Mouse (Mus musculus) left cerebral cortex, adult 8-10 months (tissue): ENCODE data around the gene Tmem206. TPM values are rescaled to one million over a fixed set of nuclear protein-coding genes. Genes with fewer than 3 reads are reported as not detected.

ENCODE experiments used
- DNase-seq, 2 experiments: peaks; one replicate each; pipeline ENCODE4 v3.0.0; 2022; ENCODE audit warnings: low spot score in 2 of 2
- total RNA-seq, 4 experiments: library from RNA; stranded (reverse); gene quantifications; 2 replicates each; pipeline ENCODE4 v1.2.4; 2022

The Tmem206 gene
- total RNA-seq, 4 experiments from 2014 or later = 8.8 to 12.0 (median 9.6) TPM

GRCm38 (mm10) chr1:191396897-191397849 lies 71.5 kb downstream of the Tmem206 start:
- peak; percentile 97 to 100 for DNase-seq

Other genes starting within 250 kb of the Tmem206 start
- gene Batf3, start 228.1 kb upstream of the Tmem206 start, total RNA-seq = 1 to 10 TPM in 3 of 4 experiments, under 1 TPM in 1; 0.89 to 5.4 (median 3.9) TPM
- not detected for gene Fam71a, start 161.1 kb upstream of the Tmem206 start, total RNA-seq
- 1 to 10 TPM; 1.0 to 4.6 (median 2.5) TPM for gene Atf3, start 107.9 kb upstream of the Tmem206 start, total RNA-seq
- gene Nenf, start 7.7 kb upstream of the Tmem206 start, total RNA-seq = 10 to 100 TPM; 70.3 to 81.7 (median 76.9) TPM
- gene Ppp2r5a, start 77.4 kb downstream of the Tmem206 start, total RNA-seq = 10 to 100 TPM; 73.1 to 84.9 (median 78.6) TPM
- 1 to 10 TPM; 3.9 to 5.9 (median 5.5) TPM for gene Dtl, start 249.6 kb downstream of the Tmem206 start, total RNA-seq
- 10 to 100 TPM; 29.0 to 36.4 (median 32.3) TPM for gene Ints7, start 249.7 kb downstream of the Tmem206 start, total RNA-seq